Mouse (Mus musculus) kidney, postnatal 0 days (tissue): ENCODE measurements at regions not wholly inside any gene's neighbourhood (a gene's known extent, or its start where the extent isn't known, plus 50 kb on each side); places are given as distances from the start of the nearest gene placed in this dataset.

Experiments
- ATAC-seq: fragments of 200-750 bp; cut with Nextera tagmentation; replicated peaks from 2 replicates; pipeline ENCODE4 v1.8.0; 2017; ENCODE audit warnings: low read depth, moderate number of reproducible peaks, moderate TSS enrichment, moderate library complexity; ENCODE audit not compliant: low FRiP score
- DNase-seq: peaks from one replicate; pipeline ENCODE4 v3.0.0-alpha.2; 2016; ENCODE audit warnings: low spot score
- H3K27ac ChIP-seq: fragments of 300-500 bp; sonication (generic); 2 replicates; pipeline ENCODE4 v1.5.1; 2014; ENCODE audit warnings: mild to moderate bottlenecking
- H3K27me3 ChIP-seq: fragments of 300-500 bp; sonication (generic); 2 replicates; pipeline ENCODE4 v1.6.1; 2014; ENCODE audit warnings: low read length, mixed read lengths; ENCODE audit not compliant: insufficient read depth
- H3K36me3 ChIP-seq: fragments of 300-500 bp; sonication (generic); 2 replicates; pipeline ENCODE4 v1.6.1; 2014; ENCODE audit warnings: low read length, mixed read lengths; ENCODE audit not compliant: insufficient read depth
- H3K4me1 ChIP-seq: fragments of 300-500 bp; sonication (generic); replicated peaks from 2 replicates; pipeline ENCODE4 v1.6.1; 2014; ENCODE audit warnings: antibody characterized with exemption, low read length, mixed read lengths; ENCODE audit not compliant: insufficient read depth
- H3K4me2 ChIP-seq: fragments of 300-500 bp; sonication (generic); 2 replicates; pipeline ENCODE4 v1.6.1; 2014; ENCODE audit warnings: mild to moderate bottlenecking, low read length, moderate library complexity, mixed read lengths
- H3K4me3 ChIP-seq: fragments of 300-500 bp; sonication (generic); replicated peaks from 2 replicates; pipeline ENCODE4 v1.5.1; 2014; ENCODE audit warnings: low read depth, low read length
- H3K9ac ChIP-seq: fragments of 300-500 bp; sonication (generic); 2 replicates; pipeline ENCODE4 v1.6.1; 2014; ENCODE audit warnings: low read depth, low read length
- H3K9me3 ChIP-seq: fragments of 300-500 bp; sonication (generic); replicated peaks from 2 replicates; pipeline ENCODE4 v1.6.1; 2016; ENCODE audit warnings: low read length, inconsistent platforms, mixed read lengths
- CTCF ChIP-seq: IDR thresholded peaks from 2 replicates; pipeline ENCODE4 v1.5.1; 2016; ENCODE audit warnings: antibody characterized with exemption, low read depth, mild to moderate bottlenecking, moderate library complexity
- WGBS: fragments of 180-500 bp; shearing (Covaris S2); extraction: QIAGEN DNeasy Blood & Tissue Kit; methylation state at CpG from one replicate; pipeline ENCODE4 v1.1.7; 2014; 5-methylcytosine and 5-hydroxymethylcytosine counted together

GRCm38 (mm10) chr6:141065724-141066123 lies 183.3 kb upstream of the Pde3a start:
- no peak overlapping the region for H3K4me3 ChIP-seq
- no peaks in the 10 kb centered on the region for H3K36me3 ChIP-seq
- ATAC-seq (no peak), DNase-seq (no peak)
- H3K27me3 ChIP-seq = no peaks in the 10 kb centered on the region
- no peaks in the 10 kb centered on the region for H3K4me1 ChIP-seq
- 0 out of 2 replicates have a peak, but pooled peaks cover 6% of the 10 kb centered on the region for H3K9me3 ChIP-seq
- H3K4me2 ChIP-seq = no peak overlapping the region
- H3K27ac ChIP-seq = no peak overlapping the region
- TF ChIP-seq CTCF = no peak
- WGBS = 79% methylated on average over 4 of the region's 4 CpGs
- no peak overlapping the region for H3K9ac ChIP-seq

DNA sequence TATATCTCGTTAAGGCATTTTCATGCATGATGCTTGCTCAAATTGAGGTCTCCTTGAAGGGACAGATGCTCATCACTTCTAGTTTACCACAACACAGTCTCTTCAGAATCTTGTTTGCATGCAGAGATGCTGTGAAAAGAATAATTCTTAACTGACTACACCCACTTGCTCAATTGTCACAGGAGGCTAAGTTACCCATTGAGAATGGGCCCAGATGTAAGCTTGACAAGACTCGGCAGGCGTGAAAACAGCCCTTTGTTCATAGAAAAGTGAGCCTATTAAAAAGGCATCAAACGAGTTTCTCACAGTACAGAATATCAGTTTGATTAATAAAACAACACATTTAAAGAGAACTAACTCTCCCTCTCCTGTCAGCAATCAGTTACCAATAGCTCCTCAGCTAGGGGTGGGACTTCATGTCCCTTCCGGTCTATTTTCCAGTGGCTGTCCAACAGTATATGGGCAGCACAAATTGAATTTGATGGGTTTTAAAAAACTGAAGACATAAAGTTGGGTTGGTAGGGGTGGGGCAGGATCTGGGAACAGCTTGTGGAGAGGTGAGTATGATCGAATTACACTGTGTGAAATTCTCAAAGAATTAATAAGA lies 180.1 kb upstream of the Pde3a start:
- no peak overlapping the region for H3K27ac ChIP-seq
- no peaks in the 10 kb centered on the region for H3K4me1 ChIP-seq
- no peak overlapping the region for H3K4me3 ChIP-seq
- no peaks in the 10 kb centered on the region for H3K27me3 ChIP-seq
- H3K9me3 ChIP-seq = 0 out of 2 replicates have a peak, but pooled peaks cover 6% of the 10 kb centered on the region
- no peaks in the 10 kb centered on the region for H3K36me3 ChIP-seq
- ATAC-seq (no peak), DNase-seq (no peak)
- no peak for TF ChIP-seq CTCF
- H3K9ac ChIP-seq = no peak overlapping the region
- 75% methylated on average over 6 of the region's 6 CpGs for WGBS
- no peak overlapping the region for H3K4me2 ChIP-seq

- ATAC-seq (no peak), DNase-seq (no peak)
- no peaks in the 10 kb centered on the region for H3K36me3 ChIP-seq
- no peak overlapping the region for H3K27ac ChIP-seq
- no peak overlapping the region for H3K4me2 ChIP-seq
- no peaks in the 10 kb centered on the region for H3K27me3 ChIP-seq
- no peak for TF ChIP-seq CTCF
- 73% methylated on average over 6 of the region's 6 CpGs for WGBS
- H3K4me3 ChIP-seq = no peak overlapping the region
- no peaks in the 10 kb centered on the region for H3K9me3 ChIP-seq
- no peaks in the 10 kb centered on the region for H3K4me1 ChIP-seq
- no peak overlapping the region for H3K9ac ChIP-seq
Observed at GRCm38 (mm10) chr6:141069896-141070295, 179.2 kb upstream of the Pde3a start.

DNA sequence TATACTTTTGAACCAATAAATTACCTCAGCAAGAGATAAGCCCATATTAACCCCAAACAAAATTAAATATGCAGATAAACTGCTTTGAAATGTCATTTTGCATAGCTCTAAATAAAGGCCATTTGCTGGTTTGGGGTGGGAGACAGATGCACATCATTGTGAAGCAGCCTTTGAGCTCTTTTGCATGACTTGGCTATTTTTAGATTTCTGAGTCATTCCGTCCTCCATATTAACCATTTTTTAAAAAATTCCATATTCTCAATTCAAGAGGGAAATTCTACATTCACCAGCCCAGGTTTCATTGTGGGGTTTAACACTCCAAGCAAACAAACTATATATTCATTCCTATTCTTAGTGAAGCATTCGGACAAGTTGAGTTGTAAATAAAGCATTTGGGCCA lies 177.6 kb upstream of the Pde3a start:
- no peak overlapping the region for H3K27ac ChIP-seq
- H3K4me1 ChIP-seq = no peaks in the 10 kb centered on the region
- no peak for DNase-seq
- no peaks in the 10 kb centered on the region for H3K9me3 ChIP-seq
- no peaks in the 10 kb centered on the region for H3K36me3 ChIP-seq
- H3K4me3 ChIP-seq = no peak overlapping the region
- no peak overlapping the region for H3K4me2 ChIP-seq
- WGBS = 73% methylated on average over 2 of the region's 2 CpGs
- TF ChIP-seq CTCF = no peak
- H3K27me3 ChIP-seq = no peaks in the 10 kb centered on the region
- ATAC-seq = no peak
- no peak overlapping the region for H3K9ac ChIP-seq

- no peaks in the 10 kb centered on the region for H3K9me3 ChIP-seq
- TF ChIP-seq CTCF = no peak
- no peaks in the 10 kb centered on the region for H3K36me3 ChIP-seq
- 35% methylated on average over 9 of the region's 9 CpGs for WGBS
- H3K4me2 ChIP-seq = no peak overlapping the region
- H3K4me1 ChIP-seq = no peaks in the 10 kb centered on the region
- peak; percentile 60 for DNase-seq
- no peak overlapping the region for H3K4me3 ChIP-seq
- peak overlapping the region; percentile 50; the same call in 1 of the 2 replicates for H3K27ac ChIP-seq
- no peak for ATAC-seq
- no peaks in the 10 kb centered on the region for H3K27me3 ChIP-seq
- no peak overlapping the region for H3K9ac ChIP-seq
Observed at GRCm38 (mm10) chr6:141091076-141091780, 157.8 kb upstream of the Pde3a start.

DNA sequence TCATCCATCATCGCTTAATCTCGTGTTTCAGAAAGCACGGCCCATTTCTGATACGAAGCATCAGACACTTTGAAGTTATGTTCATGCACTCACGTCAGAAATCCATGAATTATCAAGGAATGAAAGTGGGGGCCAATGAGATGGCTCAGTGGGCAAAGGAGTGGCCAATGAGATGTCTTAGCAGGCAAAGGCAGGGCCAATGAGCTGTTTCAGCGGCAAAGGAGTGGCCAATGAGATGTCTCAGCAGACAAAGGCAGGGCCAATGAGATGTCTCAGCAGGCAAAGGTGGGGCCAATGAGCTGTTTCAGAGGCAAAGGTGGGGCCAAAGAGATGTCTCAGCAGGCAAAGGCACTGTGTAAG lies 157.3 kb upstream of the Pde3a start:
- H3K36me3 ChIP-seq = no peaks in the 10 kb centered on the region
- H3K9ac ChIP-seq = no peak overlapping the region
- no peak overlapping the region for H3K4me2 ChIP-seq
- ATAC-seq (no peak), DNase-seq (no peak)
- H3K9me3 ChIP-seq = no peaks in the 10 kb centered on the region
- no peak for TF ChIP-seq CTCF
- peak overlapping the region; percentile 50; the same call in 1 of the 2 replicates for H3K27ac ChIP-seq
- no peak overlapping the region for H3K4me3 ChIP-seq
- 51% methylated on average over 6 of the region's 6 CpGs for WGBS
- no peaks in the 10 kb centered on the region for H3K4me1 ChIP-seq
- H3K27me3 ChIP-seq = no peaks in the 10 kb centered on the region
